Mouse (Mus musculus) v-Abl transformed pro-B cells (cell line): Measurements from ENCODE around the gene Cyp46a1.

Experiments used
- in situ Hi-C, 2 experiments: fragments of 400-800 bp; cut with MboI; formaldehyde crosslinking; loops; one replicate each; pipeline ENCODE4 v1.15.1; 2025; ENCODE audit not compliant: unreplicated experiment in 2 of 2

Gene Cyp46a1

GRCm38 (mm10) chr12:108333895-108334445, at the start of gene Cyp46a1:
Gene Cyp46a1 (plus strand): TSS chr12:108334381.
- in situ Hi-C loops = loop anchor here in 1 of 2 experiments (5.0 kb wide), 1 partner anchor 163 kb away; no protein-coding TSS in a partner anchor

- in situ Hi-C loops = no loop called here
Observed at GRCm38 (mm10) chr12:108284455-108285224, 49.5 kb upstream of the Cyp46a1 start.

- in situ Hi-C loops = no loop called here
Observed at GRCm38 (mm10) chr12:108285225-108286011, 48.8 kb upstream of the Cyp46a1 start.

GRCm38 (mm10) chr12:108286381-108286780, 47.8 kb upstream of the Cyp46a1 start:
- in situ Hi-C loops = no loop called here

GRCm38 (mm10) chr12:108287011-108287410, 47.2 kb upstream of the Cyp46a1 start:
- in situ Hi-C loops = no loop called here

- in situ Hi-C loops = no loop called here
Observed at GRCm38 (mm10) chr12:108288127-108288880, 45.9 kb upstream of the Cyp46a1 start.

GRCm38 (mm10) chr12:108292419-108292818, 41.8 kb upstream of the Cyp46a1 start:
- in situ Hi-C loops = loop anchor here in 1 of 2 experiments (5.0 kb wide), 1 partner anchor 85 kb away; no protein-coding TSS in a partner anchor

GRCm38 (mm10) chr12:108292957-108293356, 41.2 kb upstream of the Cyp46a1 start:
- in situ Hi-C loops = loop anchor here in 1 of 2 experiments (5.0 kb wide), 1 partner anchor 86 kb away; no protein-coding TSS in a partner anchor

GRCm38 (mm10) chr12:108294620-108295019, 39.6 kb upstream of the Cyp46a1 start:
- in situ Hi-C loops = loop anchor here (5.0 kb wide), 2 partner anchors 87 to 92 kb away; no protein-coding TSS in a partner anchor

GRCm38 (mm10) chr12:108297033-108297432, 37.1 kb upstream of the Cyp46a1 start:
- in situ Hi-C loops = loop anchor here in 1 of 2 experiments (5.0 kb wide), 1 partner anchor 95 kb away; no protein-coding TSS in a partner anchor

- in situ Hi-C loops = no loop called here
Observed at GRCm38 (mm10) chr12:108301006-108301405, 33.2 kb upstream of the Cyp46a1 start.

- in situ Hi-C loops = no loop called here
Observed at GRCm38 (mm10) chr12:108303778-108304365, 30.3 kb upstream of the Cyp46a1 start.

- in situ Hi-C loops = no loop called here
Observed at GRCm38 (mm10) chr12:108305172-108305571, 29.0 kb upstream of the Cyp46a1 start.

GRCm38 (mm10) chr12:108305812-108306794, 28.1 kb upstream of the Cyp46a1 start, which contains the start of gene Hhipl1:
Gene Hhipl1 (plus strand): TSS chr12:108306270.
- in situ Hi-C loops = no loop called here

GRCm38 (mm10) chr12:108307553-108307952, 26.6 kb upstream of the Cyp46a1 start:
- in situ Hi-C loops = no loop called here

- in situ Hi-C loops = no loop called here
Observed at GRCm38 (mm10) chr12:108308363-108308856, 25.8 kb upstream of the Cyp46a1 start.

- in situ Hi-C loops = no loop called here
Observed at GRCm38 (mm10) chr12:108309116-108309794, 24.9 kb upstream of the Cyp46a1 start.

GRCm38 (mm10) chr12:108310041-108310440, 24.1 kb upstream of the Cyp46a1 start:
- in situ Hi-C loops = no loop called here
